Mouse (Mus musculus) lung, postnatal 10 days (tissue): ENCODE data around the gene Abcb9.

ENCODE experiments used
- DNase-seq: peaks from one replicate; pipeline ENCODE4 v3.0.0; 2021

The Abcb9 gene

DNA sequence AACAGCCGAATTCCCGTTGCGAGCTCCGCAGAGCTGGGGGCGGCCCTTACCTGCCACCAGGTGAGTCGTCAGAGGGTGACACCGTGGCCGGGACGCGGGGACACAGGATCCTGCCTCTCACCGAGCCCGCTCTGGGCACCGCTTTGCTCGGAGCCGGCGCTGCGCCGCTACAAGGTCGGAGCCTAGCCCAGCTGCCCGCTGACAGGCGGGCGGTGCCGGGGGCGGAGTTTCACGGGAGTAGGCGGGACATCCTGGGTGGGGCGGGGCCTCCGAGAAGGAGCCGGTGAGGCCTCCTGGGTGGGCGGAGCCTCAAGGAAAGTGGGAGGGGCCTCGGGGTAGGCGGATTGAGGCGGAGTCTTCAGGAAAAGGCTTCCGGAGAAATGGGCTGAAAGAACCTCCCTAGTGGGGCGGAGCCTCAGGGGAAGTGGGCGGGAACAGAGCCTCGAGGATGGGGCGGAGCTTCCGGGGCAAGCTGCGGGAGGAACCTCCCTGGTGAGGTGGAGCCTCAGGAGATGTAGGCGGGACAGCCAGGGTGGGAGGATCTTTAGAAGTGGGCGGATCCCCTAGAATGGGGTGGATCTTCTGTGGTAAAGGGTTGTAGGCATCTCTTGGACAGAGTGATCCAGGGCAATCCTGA lies at the start of gene Abcb9:
Gene Abcb9 (minus strand): TSS at position 203 of the 637 bp plus-strand sequence.
- DNase-seq: peak; percentile 99

DNA sequence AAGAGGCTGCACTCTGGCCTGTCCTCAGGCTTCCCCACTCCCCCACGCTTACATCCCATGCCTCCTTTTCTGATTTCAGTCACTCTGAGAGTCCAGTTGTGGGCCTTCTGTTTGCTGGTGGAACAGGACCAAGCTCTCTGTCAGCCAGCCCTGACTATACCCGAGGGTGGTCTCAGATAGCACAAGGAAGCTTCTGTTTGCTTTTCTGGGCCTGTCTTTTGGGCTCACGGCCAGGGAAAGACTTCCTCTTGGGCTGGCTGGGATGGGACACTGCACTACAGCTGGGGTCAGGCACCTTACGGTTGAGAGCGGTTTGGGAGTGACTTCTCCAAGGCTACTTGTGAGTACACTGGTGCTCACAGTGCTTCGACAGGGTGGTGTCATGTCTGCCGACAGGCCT lies 42.5 kb upstream of the Abcb9 start:
- peak; percentile 66 for DNase-seq

DNA sequence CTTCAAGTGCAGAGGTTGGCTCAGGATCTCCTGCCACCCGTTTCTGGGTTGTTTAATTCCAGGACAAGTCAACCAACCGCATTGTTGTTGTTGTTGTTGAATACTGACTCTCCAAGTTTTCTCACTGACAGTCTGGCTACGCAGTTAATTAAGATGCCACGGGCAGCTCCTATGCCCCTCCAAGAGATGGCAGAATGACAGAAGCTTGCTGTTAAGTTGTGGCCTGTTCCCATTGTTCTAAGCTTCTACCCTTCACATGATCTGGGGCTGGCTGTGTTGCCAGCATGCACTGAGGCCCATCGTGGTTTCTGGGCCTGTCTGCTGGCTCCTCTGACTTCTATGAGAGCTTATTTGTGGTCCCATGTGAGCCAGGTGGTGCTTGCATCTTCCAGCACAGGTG lies 38.7 kb upstream of the Abcb9 start:
- DNase-seq: no peak

DNA sequence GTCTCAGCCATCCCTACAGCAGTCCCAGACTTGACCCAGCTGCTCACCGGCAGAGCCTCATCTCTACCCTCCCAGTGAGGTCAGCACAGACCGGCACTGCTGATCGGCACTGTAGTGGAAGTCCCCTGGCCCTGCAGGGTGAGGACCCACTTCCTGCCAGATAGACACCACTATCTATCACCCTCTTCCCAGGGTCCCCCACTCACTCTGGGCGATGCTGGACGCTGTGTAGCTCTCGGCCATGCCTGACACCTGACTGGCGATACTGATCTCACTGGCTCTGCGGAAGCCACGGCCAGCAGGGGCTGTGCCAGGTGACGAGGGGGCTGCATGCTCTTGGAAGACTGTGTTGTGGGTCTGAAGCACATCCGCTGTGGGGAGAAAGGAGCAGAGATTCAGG lies 29.5 kb upstream of the Abcb9 start:
- DNase-seq: no peak

DNA sequence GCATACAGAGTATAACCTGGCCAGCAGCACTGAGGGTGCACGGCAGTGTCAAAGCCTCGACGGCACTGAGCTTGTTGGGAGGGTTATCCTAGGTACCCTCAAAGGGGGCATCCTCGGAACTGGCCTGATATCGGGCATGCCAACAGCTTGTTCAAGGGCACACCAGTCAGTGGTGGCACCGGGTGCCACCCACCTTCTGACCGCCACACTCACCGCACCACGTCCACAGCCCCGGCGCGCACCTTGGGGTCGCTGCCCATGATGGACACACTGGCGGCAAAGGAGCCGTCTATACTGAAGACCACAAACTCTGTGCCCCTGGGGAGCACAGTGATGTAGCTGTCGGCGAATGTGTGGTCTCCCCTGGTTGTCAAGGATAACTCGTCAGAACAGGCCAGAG lies 26.8 kb upstream of the Abcb9 start:
- no peak for DNase-seq

DNA sequence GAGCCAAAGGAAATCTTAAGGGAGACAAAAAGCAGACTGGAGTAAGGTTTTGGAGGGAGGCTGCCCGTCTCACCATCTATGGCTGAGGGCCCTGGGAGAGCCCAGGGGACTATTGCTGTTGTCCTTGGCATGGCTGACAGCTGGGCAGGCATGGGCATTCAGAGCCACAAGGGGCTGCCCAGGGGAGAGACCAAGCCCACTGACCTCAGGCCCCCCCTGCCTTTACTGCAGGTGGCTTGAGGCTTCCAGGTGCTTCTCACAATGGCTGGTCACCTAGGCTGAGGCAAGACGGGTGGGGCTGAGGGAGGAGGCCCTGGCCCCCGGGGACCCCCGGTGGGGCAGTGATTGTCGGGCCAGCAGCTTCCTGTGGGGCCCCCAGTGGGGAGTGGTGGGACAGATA lies 23.6 kb upstream of the Abcb9 start:
- DNase-seq: no peak

DNA sequence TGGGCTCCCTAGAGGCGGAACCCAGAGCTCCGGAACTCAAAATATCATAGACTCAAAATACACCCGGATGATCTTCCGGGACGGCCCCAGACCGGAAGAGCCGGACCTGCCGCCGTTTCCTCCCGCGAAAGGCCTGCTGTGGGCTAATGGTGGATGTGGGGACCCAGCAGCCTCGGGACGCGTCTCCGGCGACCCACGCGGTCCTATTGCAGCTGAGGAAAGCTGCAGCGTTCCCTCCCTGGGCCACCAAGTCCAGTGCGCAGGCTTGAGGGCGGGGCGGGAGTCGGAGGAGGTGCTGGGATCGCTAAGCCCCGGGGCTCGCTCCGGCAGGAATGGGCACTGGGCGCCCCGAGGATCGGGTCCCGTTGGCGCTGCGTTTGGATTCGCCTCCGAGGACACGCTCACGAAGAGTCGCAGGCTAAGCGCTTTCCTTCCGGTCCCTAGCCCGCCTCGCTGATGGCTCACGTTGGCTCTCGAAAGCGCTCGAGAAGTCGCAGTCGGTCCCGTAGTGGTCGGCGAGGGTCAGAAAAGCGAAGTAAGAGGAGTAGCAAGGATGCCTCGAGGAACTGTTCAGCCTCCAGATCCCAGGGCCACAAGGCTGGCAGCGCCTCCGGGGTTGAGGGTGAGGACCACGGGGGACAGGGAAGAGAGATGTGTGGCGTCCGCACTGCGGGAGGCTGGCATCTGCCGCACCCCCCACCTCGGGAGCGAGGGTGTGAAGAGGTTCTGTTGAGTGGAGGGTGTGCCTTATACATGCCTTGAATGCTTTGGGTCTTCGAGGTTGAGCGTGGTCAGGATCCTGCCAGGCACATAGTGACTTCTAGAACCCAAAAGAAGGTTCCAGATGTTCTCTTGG lies 20.6 kb upstream of the Abcb9 start, which contains the start of gene Arl6ip4:
Gene Arl6ip4 (plus strand): TSS at position 100 of the 856 bp plus-strand sequence.
- DNase-seq: peak; percentile 86

DNA sequence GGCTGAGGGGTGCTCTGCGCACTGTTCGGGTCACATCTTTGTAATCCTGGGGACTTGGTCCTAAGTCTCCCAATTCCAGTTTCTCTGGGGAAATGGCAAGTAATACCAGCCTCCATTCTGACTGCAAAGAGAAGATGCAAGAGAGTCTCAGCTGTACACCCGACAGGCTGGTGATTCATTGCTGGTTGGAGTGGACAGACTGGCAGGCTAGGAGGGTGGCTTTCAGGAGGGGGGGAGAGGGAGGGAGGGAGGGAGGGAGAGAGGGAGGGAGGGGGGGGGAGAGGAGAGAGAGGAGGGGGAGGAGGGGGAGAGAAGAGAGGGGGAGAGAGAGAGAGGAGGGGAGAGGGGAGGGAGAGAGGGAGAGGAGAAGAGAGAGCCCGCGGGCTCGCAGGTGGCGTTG lies 19.9 kb upstream of the Abcb9 start:
- no peak for DNase-seq

DNA sequence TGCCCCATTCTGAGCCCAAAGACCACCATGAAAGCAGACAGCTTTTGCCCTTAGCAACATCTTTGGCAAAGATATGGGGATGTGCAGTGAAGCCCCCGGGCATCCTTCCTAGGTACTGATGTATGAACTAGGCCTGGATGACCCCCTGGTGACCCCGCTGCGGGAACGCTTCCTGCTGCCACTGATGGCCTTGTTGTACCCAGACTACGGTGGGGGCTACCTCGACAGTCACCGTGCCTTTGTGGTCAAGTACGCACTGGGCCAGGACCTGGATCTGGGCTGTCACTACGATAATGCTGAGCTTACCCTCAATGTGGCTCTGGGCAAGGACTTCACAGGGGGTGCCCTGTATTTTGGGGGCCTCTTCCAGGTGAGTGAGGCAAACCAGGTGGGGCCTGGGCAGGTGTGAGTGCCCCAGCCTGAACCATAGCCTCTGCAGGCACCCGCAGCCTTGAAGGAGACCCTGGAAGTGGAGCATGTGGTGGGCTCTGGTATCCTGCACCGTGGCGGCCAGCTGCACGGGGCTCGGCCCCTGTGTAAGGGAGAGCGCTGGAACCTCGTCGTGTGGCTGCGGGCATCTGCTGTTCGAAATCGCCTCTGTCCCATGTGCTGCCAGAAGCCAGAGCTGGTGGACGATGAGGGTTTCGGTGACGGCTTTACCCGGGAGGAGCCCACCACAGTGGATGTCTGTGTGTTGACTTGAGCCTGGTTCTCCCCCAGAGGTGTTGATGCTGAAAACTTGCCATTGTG lies 18.9 kb upstream of the Abcb9 start:
- DNase-seq: no peak

DNA sequence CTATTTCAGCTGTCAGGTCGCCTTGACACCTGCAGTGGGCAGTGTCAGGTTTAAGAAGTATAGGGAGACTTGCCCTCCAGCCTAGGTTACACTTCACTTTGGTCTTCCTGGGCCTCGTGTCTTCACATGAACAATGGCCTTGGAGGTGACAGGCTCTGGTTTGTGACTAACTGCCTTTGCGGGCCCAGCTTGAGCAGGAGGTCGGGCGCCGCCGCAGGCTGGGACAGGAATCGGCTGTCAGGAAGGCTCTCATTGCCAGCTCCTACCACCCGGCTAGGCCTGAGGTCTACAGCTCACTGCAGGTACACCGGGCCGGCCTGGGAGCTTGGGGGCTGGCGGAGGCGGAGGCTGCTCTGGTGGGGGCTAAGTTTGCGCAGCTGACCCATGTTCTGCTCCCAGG lies 17.4 kb upstream of the Abcb9 start:
- peak; percentile 68 for DNase-seq

DNA sequence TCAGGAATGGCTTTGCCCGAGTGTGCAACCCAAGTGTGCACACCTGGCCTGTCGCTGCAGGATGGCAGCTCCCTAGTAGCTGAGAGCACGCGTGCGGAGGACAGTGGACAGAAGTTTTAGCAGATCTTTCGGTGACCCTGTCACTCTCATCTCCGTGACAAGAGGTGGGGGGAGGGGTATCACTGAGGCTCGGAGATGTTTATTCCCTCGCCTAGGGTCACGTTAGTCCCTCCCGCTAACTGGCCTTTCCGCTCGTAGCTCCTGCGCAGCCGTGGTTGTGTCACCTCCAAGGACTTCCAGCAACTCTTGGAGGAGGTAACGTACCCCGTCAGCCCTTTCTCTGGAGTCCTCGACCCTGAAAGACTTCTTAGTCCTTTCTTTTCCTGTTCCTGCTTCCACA lies 16.9 kb upstream of the Abcb9 start:
- DNase-seq: peak; percentile 48

DNA sequence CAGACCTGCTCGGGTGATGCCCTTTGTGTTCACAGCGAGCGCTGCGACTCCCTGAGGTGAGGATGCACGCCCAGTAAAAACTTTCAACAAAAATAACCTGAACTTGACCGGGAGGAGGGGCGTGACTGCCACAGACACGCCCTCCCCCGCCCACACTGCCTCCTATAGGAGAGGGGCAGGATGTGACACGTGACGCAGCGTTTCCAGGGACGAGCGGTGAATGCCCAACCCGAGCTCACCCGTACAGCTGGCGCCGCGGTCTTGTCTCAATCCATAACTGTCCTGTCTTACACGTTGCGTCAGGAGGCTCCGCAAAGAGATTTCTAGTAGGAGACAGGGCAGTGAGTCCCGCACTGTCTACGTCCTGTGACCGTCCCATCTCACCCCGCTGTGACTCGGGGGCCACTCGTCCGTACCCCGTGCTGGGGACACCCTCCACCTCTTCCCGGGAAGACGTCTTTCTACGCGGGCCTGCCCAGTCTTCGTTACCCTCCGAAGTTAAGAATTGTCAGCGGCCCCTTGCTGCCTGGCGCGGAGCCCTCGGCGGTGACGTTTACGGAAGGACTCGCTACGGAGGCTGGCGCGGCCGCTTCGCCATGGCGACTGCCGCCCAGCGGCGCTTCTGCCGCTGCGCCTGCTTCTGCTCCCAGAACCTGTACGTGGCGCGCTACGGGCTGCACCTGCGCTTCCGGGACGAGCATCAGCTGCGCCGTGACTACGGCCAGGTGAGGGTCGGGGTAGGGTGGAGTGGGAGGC lies 16.3 kb upstream of the Abcb9 start, which contains the start of gene Ogfod2:
Gene Ogfod2 (plus strand): TSS at position 556 of the 756 bp plus-strand sequence.
- peak; percentile 97 for DNase-seq

DNA sequence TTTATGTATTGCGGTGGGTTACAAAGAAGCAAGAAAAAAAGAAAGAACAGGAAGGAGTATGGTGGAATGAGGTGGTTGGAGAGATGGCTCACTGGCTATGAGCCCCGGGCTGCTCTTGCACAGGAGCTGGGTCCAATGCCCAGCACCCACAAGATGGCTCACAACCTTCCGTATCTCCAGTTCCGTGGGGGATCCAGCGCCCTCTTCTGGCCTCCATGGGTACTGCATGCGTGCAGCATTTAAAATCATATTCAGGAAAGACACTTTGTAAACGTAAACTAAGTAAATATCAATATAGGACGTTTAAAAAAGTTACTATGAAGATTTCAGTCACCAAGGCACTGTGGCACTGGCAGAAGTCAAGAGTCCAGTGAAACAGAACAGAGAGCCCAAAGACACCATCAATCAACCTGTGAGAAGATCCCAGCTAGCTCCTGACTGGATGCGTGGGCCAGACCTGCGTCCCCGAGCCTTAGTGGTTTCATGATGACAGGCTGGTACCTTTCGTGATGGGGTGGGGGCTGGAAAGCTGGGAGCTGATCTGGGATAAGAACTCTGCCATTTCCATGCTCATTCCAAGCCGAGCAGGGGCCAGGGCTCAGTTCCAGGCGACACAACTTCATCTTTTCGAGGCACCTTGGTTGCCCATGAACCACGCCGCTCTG lies 15.6 kb upstream of the Abcb9 start:
- peak; percentile 70 for DNase-seq

DNA sequence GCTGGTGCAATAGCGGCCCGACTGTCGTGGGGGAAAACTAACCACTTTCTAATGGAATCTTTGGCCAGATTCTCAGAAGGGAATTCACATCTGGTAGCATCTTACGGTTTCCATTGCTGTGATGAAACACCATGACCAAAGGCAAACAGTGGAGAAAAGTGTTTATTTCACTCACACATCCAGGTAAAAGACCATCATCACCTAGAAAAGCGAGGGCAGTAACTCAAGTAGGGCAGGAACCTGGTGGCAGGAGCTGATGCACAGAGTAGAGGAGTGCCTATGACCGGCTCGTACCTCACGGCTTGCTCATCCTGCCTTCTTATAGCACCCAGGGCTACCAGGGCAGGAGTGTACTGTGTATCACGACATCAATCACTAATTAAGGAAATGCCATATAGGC lies 8.0 kb upstream of the Abcb9 start:
- no peak for DNase-seq

DNA sequence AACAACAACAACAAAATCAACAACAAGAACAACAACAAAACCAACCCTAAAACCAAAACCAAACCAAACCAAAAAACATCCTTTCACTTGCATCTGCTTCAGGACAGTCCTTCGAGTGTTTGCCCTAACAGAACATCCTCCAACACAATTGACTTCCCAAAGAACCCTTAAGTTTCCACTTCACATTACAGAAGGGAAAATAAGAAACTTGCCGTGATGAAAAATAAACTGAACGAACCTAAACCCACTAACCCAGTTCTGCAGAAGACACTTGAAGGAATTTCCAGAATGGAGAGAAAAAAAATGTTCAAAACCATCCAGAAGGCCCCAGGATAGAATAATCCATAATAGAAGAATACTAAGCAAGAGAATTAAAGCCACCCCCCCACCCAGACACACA lies 7.4 kb upstream of the Abcb9 start:
- DNase-seq: no peak

DNA sequence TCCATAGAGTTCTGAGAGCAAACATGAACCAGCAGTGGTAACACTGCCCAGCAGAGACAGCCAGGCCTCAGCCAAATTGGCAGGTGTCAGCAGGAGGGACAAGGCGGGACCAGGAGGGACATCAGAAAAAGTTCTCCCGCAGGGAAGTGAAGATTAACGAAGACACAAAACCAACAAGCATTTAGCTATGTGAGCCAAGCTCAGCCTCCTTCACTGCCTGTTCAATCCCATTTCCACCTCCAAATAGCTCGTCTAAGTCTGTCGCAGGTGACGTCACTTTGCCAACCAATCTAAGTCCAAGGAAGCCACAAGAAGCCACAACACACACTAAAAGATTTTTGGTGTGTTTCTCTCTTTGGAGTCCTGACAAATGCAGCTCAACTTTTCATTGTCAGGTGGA lies 6.7 kb upstream of the Abcb9 start:
- DNase-seq: no peak

DNA sequence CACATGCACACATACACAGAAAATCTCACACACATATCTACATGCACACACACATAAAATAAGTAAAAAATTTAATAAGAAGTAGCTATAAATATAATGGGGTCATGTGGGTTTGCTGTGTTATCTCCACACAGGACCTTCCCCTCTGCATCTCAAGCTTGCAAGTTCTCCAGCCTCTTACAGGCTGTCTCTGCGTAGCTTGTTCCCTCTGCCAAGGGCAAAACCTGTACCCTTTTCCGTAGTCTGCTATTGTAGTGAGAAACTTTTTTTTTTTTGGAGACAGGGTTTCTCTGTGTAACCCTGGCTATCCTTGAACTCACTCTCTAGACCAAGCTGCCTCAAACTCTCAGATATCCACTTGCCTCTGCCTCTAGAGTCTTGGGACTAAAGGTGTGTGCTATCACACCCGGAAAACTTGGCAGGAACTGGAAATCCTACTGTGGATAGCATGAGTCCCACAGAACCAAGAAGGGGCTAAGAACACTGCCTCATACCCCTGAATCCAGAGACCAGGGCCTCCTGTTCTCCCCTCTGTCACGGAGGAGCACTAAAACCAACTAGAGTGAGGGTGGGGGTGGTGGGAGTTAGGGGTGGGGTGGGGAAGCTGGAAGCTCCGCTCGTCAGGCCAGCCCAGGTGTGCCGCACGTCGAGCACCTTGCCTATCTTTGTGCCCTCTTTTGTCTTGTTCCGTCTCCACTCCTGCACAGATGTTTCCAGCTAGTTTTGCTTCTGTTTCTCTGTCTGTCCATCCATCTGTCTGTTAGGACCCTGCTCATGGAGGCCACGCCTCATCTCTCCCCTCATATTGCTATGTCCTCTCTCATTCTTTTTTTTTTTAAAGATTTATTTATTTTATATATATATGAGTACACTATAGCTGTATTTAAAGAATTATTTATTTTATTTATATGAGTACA lies 4.8 kb upstream of the Abcb9 start:
- no peak for DNase-seq

DNA sequence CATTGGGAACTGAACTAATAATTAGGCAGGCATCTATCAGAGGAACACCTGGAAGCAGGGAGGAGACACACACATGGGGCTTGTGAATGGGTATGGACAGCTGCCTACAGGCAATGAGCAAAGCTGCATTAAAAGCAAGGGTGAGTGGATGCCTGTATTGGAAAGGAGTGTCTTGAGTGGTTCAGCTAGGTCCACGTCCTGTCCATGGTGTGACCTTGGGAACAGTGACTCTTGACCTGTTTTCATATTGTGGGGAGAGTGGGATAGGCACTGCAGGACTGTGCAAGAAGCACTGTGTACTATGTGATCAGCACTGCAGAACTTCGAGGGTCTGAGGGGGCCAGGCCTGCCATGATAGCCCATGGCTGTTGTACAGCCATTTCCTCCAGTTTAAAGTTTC lies 3.3 kb upstream of the Abcb9 start:
- no peak for DNase-seq

DNA sequence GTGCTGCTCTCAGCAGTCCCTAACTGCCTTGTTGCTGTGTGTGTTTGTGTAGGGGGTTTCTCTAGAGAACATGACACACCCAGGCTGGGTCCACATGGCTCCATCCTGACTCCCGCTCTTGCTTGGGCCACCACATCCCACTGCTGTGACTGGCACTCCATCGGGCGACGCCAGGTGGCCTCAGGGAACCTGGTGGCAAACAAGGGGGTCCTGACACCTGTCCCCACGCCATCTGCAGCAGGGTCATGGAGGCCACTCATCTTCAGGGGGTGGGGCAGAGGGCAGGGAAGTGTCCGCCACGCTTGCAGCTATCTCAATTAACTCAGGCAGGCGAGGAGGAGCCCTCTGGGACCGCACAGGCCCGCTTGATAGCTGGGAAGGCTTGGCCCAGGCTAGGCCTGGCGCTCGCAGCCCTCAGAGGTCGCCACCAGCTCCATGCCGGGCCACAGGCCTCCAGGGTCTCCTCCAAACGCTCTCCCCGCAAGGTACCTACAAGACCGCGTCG lies 469 bp downstream of the Abcb9 start:
- no peak for DNase-seq

DNA sequence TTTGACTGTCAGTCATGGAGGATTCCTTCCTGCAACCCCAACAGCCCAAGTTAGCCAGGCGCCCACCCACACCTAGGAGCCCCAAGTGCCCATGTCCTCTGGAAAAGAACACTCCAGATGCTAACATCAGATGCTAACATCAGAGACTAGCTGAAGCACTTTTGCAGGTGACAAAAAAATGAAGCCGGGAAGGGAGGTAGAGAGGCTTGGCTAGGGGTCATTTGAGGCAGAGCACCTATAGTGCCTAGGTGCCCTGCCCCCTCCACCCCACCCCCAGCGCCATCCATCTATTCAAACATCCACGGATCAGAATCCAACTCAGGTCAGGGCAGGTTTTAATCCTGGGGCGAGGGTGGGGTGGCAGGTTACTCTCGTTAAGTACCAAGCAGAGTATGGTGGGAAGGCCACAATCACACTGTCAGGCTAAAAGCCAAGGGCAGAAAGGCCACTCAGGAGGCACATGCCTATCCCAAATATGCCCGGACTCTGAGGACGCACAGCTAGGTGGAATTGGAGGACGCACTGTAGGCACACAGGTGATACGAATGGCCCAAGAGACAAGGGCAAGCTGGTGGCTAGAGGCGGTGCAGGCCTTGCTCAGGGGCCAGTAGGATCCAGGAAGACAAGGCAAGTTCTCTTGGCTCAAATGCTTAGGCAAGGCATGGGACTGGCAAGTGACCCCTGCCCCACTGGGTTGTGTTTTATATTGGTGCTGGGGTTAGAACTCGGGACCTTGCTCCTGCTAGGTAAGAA lies 1.6 kb downstream of the Abcb9 start:
- DNase-seq: no peak
